Mouse (Mus musculus): ENCODE measurements around the gene Pwp2. TPM values are rescaled to one million over a fixed set of nuclear protein-coding genes. Genes with fewer than 3 reads are reported as not detected.

The Pwp2 gene
- polyA plus RNA-seq, 1 experiment = 32.4 TPM

GRCm38 (mm10) chr10:78170445-78170844 is 14.5 kb downstream of the Pwp2 start:
- H3K36me3 ChIP-seq (ENCODE audit: control insufficient read depth, insufficient read depth) = peaks cover 53% of the 10 kb centered on the region

GRCm38 (mm10) chr10:78169281-78170042 is 15.5 kb downstream of the Pwp2 start, which contains the start of gene D10Jhu81e:
D10Jhu81e (minus strand) TSS chr10:78169782.
- Histone ChIP-seq H3K36me3 (ENCODE audit: control insufficient read depth, insufficient read depth) (peaks cover 43% of the 10 kb centered on the region), H3ac (ENCODE audit: control insufficient read depth, insufficient read length, low read depth) (peak within 1 kb of the TSS; percentile 92), H3K4me3 (ENCODE audit: insufficient read depth, poor library complexity, severe bottlenecking) (peak within 1 kb of the TSS; percentile 59), H3K79me3 (ENCODE audit: low read depth) (no peaks in the 10 kb centered on the region), H3K27me3 (ENCODE audit: control insufficient read depth, insufficient read depth, insufficient read length) (no peaks in the 10 kb centered on the region), H3K79me2 (ENCODE audit: control insufficient read depth, insufficient read depth) (peaks cover 8% of the 10 kb centered on the region)
- no peak for TF ChIP-seq MYOD1 (IDR thresholded peaks at IDR 0.05; ENCODE audit: control insufficient read depth, insufficient read length, low read depth)
- TF ChIP-seq MAX (IDR thresholded peaks at IDR 0.05) = peak; percentile 53

More at GRCm38 (mm10) chr10:78170445-78170844, 14.5 kb downstream of the Pwp2 start:
- no peaks in the 10 kb centered on the region for H3K27me3 ChIP-seq (ENCODE audit: control insufficient read depth, insufficient read depth, insufficient read length)
- TF ChIP-seq FOSL1 (IDR thresholded peaks at IDR 0.05; ENCODE audit: insufficient read depth, low read length, poor library complexity, severe bottlenecking) = no peak
- TF ChIP-seq MYOD1 (IDR thresholded peaks at IDR 0.05; ENCODE audit: control insufficient read depth, insufficient read length, low read depth) = no peak
- TF ChIP-seq MYOG (IDR thresholded peaks at IDR 0.05; ENCODE audit: control insufficient read depth, extremely low read depth, insufficient read length) = no peak
- H3ac ChIP-seq (ENCODE audit: control insufficient read depth, insufficient read length, low read depth) = no peak overlapping the region
- H3K4me3 ChIP-seq (ENCODE audit: insufficient read depth, poor library complexity, severe bottlenecking) = no peak overlapping the region
- H3K79me2 ChIP-seq (ENCODE audit: control insufficient read depth, insufficient read depth) = peaks cover 8% of the 10 kb centered on the region
- H3K79me3 ChIP-seq (ENCODE audit: low read depth) = no peaks in the 10 kb centered on the region

GRCm38 (mm10) chr10:78168792-78169191 is 16.2 kb downstream of the Pwp2 start:
- H3K79me3 ChIP-seq (ENCODE audit: low read depth) = no peaks in the 10 kb centered on the region
- H3K27me3 ChIP-seq (ENCODE audit: control insufficient read depth, insufficient read depth, insufficient read length) = no peaks in the 10 kb centered on the region
- peak overlapping the region; percentile 59 for H3K4me3 ChIP-seq (ENCODE audit: insufficient read depth, poor library complexity, severe bottlenecking)
- TF ChIP-seq FOSL1 (IDR thresholded peaks at IDR 0.05; ENCODE audit: insufficient read depth, low read length, poor library complexity, severe bottlenecking) = no peak
- no peak for TF ChIP-seq MYOD1 (IDR thresholded peaks at IDR 0.05; ENCODE audit: control insufficient read depth, insufficient read length, low read depth)
- no peak for TF ChIP-seq CTCF (IDR thresholded peaks at IDR 0.05; ENCODE audit: control insufficient read depth, insufficient read depth, insufficient read length)
- no peak for TF ChIP-seq MYOG (IDR thresholded peaks at IDR 0.05; ENCODE audit: control insufficient read depth, extremely low read depth, insufficient read length)
- no peak for TF ChIP-seq USF1 (IDR thresholded peaks at IDR 0.05; ENCODE audit: low read depth)
- TF ChIP-seq MAX (IDR thresholded peaks at IDR 0.05) = no peak
- no peak for TF ChIP-seq CEBPB (IDR thresholded peaks at IDR 0.05; ENCODE audit: low read depth)
- H3K79me2 ChIP-seq (ENCODE audit: control insufficient read depth, insufficient read depth) = peaks cover 8% of the 10 kb centered on the region
- H3ac ChIP-seq (ENCODE audit: control insufficient read depth, insufficient read length, low read depth) = peak overlapping the region; percentile 92
- peaks cover 36% of the 10 kb centered on the region for H3K36me3 ChIP-seq (ENCODE audit: control insufficient read depth, insufficient read depth)

GRCm38 (mm10) chr10:78167775-78168174 is 17.2 kb downstream of the Pwp2 start:
- Histone ChIP-seq H3K36me3 (ENCODE audit: control insufficient read depth, insufficient read depth) (peaks cover 27% of the 10 kb centered on the region), H3K27me3 (ENCODE audit: control insufficient read depth, insufficient read depth, insufficient read length) (no peaks in the 10 kb centered on the region), H3ac (ENCODE audit: control insufficient read depth, insufficient read length, low read depth) (no peak overlapping the region), H3K4me3 (ENCODE audit: insufficient read depth, poor library complexity, severe bottlenecking) (no peak overlapping the region), H3K79me3 (ENCODE audit: low read depth) (no peaks in the 10 kb centered on the region), H3K79me2 (ENCODE audit: control insufficient read depth, insufficient read depth) (peaks cover 8% of the 10 kb centered on the region)
- no peak for TF ChIP-seq CTCF (IDR thresholded peaks at IDR 0.05; ENCODE audit: control insufficient read depth, insufficient read depth, insufficient read length)

GRCm38 (mm10) chr10:78167333-78167732 is 17.6 kb downstream of the Pwp2 start:
- Histone ChIP-seq H3K4me3 (ENCODE audit: insufficient read depth, poor library complexity, severe bottlenecking) (no peak overlapping the region), H3K27me3 (ENCODE audit: control insufficient read depth, insufficient read depth, insufficient read length) (no peaks in the 10 kb centered on the region), H3K79me2 (ENCODE audit: control insufficient read depth, insufficient read depth) (peaks cover 8% of the 10 kb centered on the region), H3K36me3 (ENCODE audit: control insufficient read depth, insufficient read depth) (peaks cover 23% of the 10 kb centered on the region), H3ac (ENCODE audit: control insufficient read depth, insufficient read length, low read depth) (no peak overlapping the region), H3K79me3 (ENCODE audit: low read depth) (no peaks in the 10 kb centered on the region)
- TF ChIP-seq MYOG (IDR thresholded peaks at IDR 0.05; ENCODE audit: control insufficient read depth, extremely low read depth, insufficient read length) (no peak), USF1 (IDR thresholded peaks at IDR 0.05; ENCODE audit: low read depth) (no peak), MYOD1 (IDR thresholded peaks at IDR 0.05; ENCODE audit: control insufficient read depth, insufficient read length, low read depth) (no peak), FOSL1 (IDR thresholded peaks at IDR 0.05; ENCODE audit: insufficient read depth, low read length, poor library complexity, severe bottlenecking) (no peak), CEBPB (IDR thresholded peaks at IDR 0.05; ENCODE audit: low read depth) (no peak), CTCF (IDR thresholded peaks at IDR 0.05; ENCODE audit: control insufficient read depth, insufficient read depth, insufficient read length) (no peak), MAX (IDR thresholded peaks at IDR 0.05) (no peak)

GRCm38 (mm10) chr10:78165256-78166005 is 19.5 kb downstream of the Pwp2 start:
- Histone ChIP-seq H3K36me3 (ENCODE audit: control insufficient read depth, insufficient read depth) (peaks cover 5% of the 10 kb centered on the region), H3K79me3 (ENCODE audit: low read depth) (no peaks in the 10 kb centered on the region), H3K79me2 (ENCODE audit: control insufficient read depth, insufficient read depth) (peaks cover 8% of the 10 kb centered on the region), H3K27me3 (ENCODE audit: control insufficient read depth, insufficient read depth, insufficient read length) (no peaks in the 10 kb centered on the region), H3K4me3 (ENCODE audit: insufficient read depth, poor library complexity, severe bottlenecking) (no peak overlapping the region), H3ac (ENCODE audit: control insufficient read depth, insufficient read length, low read depth) (no peak overlapping the region)
- TF ChIP-seq MYOG (IDR thresholded peaks at IDR 0.05; ENCODE audit: control insufficient read depth, extremely low read depth, insufficient read length) (no peak), CEBPB (IDR thresholded peaks at IDR 0.05; ENCODE audit: low read depth) (no peak), MAX (IDR thresholded peaks at IDR 0.05) (no peak), FOSL1 (IDR thresholded peaks at IDR 0.05; ENCODE audit: insufficient read depth, low read length, poor library complexity, severe bottlenecking) (no peak), MYOD1 (IDR thresholded peaks at IDR 0.05; ENCODE audit: control insufficient read depth, insufficient read length, low read depth) (no peak), USF1 (IDR thresholded peaks at IDR 0.05; ENCODE audit: low read depth) (no peak), CTCF (IDR thresholded peaks at IDR 0.05; ENCODE audit: control insufficient read depth, insufficient read depth, insufficient read length) (no peak)
